Mouse (Mus musculus) cerebellum, adult 11 months (tissue): ENCODE results near the gene Optn.

Source experiments
- DNase-seq: peaks from one replicate; pipeline ENCODE4 v3.0.0; 2022

Gene Optn

DNA sequence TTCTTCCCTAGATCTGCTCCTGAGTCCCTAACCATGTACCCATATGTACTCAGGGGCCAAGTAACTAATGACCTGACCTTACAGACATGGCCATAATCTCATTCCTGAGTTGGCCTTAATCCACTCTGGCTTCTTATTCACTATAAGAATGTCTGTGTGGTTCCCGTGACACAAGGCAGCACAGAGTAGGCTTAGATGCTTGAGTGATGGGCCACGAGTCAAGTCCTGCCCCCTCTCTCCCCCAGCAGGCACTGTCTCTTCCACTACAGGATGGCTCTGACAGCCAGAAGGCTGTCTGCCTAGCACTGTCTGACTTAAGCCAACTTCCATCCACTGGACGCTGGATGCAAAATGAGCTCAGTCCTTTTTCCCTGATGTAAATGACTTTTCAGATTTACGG is 3.9 kb downstream of the Optn start:
- no peak for DNase-seq

DNA sequence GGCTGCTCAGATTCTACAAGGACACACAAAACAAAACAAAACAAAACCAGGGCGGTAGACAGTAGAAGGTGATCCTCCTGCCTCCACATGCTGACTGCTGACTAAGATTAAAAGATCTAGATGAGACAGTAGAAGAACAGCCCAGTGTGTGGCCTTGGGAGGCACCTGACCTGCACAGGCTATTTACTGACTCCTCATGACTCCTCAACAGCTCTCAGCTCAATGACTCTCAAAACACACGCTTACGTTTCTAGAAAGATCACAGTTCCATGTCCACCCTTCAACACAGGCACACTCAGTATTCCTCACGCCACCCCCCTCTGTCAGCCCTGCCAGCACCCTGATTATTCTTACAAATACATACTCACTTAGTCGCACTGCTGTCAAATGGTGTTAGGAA is 5.4 kb downstream of the Optn start:
- no peak for DNase-seq

DNA sequence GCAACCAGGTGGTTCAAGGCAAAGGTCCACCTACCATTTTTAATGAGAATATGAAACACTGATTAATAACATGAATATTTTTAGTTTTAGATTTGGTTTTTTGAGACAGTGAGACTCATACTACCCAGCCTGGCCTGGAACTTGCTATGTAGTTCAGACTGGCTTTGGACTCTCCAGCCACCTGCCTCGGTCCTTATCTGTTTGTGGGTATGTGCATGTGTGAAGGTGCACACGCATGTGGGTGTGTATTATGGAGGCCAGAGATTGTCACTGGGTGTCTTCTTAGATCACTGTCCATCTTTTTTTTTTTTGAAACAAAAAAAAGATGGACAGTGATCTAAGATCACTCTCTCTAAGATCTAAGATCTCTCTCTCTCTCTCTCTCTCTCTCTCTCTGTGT is 13.3 kb downstream of the Optn start:
- DNase-seq = no peak

DNA sequence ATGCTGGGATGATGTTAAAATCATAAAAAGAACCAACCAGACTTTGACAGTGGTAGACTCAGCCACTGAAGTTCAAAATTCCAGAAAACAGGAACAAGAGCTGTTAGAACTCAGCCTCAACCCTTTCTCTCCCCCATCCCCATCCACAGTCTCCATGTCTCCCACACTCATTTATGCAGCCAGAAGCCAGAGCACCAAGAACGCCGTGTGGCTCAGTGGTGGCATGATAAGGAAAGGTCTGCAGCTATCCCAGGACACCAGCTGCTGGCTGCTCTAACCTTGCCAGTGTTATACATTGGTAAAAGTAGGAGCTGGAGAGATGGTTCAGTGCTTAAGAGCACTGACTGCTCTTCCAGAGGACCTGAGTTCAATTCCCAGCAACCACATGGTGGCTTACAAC is 16.8 kb downstream of the Optn start:
- DNase-seq = no peak

DNA sequence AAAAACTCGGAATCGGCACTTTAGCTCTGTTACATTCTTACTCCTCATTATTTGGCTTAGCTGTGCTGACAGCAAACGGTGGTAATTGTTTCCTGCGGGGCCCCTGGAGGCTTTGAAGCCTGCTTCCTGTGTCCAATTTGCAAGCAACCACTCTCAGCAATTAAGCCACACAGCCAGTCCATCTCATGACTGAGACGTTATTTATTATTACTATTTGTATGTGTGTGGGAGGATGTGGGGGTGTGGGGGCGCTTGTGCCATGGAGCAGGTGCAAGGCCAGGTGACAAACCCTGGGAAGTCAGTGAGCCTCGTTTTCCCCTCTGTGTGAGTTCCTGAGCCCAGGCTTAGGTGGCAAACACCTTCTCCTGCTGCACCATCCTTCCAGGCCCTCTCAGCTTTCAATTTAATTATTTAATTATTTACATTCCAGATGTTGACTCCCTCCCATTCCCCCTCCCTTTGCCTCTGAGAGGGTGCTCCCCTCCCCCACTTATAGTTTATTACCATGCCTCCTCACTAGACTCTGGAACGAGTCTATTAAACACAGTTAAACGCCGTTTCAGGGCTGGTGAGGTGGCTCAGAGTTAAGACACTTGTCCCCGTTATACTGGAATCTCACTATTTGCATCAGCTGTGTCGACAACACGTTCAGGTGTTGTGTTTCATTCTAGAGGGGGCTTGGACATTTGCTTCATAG is 18.4 kb downstream of the Optn start:
- DNase-seq = no peak

DNA sequence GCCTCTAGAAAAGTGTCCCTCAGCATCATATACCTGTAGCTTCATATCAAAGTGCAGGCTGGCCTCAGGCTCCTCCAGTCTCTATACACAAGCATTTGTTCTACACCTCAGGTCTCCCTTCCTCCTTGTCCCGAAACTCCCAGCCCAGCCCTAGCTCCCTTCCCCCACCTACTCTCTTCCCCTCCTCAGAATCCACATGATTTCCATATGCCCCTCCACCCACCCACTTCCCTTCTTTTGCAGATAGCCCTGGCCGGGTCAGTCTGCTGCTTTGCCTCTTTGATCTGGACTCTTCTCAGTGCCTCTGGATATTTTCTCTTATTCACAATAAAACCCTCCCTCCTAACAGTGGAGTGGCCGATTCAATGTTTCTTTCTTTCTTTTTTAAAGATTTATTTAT is 19.5 kb downstream of the Optn start:
- no peak for DNase-seq

DNA sequence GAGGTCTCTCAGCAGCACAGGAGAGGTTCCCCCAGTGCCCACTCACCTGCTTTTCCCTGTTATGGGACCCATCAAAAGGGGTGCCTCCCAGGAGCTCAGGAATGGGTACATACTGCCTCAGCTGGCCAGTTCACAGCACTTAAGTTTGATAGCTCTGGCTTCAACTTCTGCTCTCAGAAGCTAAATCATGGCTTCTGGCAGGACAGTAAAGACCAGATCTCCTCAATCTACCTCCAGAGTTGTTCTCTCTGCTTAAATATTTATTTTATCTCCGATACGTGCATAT is 20.4 kb downstream of the Optn start:
- no peak for DNase-seq

DNA sequence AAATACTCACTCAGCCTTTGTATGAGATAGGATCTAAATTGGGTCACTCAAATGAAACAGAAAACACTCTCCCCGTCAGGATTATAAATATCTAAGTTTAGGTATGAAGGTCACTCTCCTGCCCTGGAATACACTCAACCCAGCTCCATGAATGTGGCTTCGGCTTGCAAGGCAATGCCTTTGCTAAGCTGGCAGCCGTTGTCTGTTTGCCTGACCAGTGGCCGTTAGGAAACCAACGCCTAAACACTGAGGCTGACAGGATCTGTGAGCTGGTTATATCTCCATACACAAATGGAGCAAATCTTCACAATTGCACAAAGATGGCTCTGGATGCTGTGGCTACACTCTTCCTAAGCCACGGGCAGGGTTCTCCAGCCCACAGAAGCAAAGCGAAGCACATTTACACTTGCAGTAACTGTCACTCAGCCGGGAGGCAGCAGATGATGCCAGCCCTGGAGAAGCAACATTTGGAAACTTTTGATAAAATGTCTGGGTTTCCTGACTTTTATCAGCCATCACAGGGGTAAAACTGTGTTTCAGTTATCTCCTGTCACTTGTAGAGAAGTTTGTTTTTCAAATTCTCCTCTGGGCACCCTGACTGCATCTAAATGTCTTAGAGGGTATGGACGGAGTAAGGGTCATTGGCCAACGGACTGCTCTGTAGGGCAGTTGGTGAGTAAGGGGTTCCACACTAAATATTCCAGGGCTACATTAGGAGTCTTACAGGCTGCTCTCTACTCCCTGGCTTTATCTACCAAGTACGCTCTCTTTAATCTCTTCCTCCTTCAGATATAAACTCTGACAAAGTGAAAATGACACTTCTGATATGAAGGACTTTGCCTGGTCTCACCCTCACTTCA is 21.0 kb downstream of the Optn start:
- no peak for DNase-seq

DNA sequence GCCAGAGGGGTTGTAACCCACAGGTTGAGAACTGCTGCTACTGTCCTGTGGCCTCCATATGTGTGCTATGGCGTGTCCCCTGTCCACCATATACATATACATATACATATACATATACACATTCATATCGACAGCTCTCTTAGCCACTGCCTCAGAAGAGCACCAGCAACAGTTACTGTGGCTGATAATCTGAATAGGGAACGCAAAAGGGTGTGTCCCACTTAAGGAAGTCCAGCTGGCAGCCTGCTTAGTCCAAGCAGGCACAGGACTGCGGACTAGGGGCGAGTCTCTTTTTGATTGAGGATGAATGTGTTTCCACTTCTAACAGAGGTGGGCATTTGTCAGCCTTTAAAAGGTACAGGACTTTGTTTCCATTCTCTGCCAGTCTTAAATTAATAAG is 22.0 kb downstream of the Optn start:
- no peak for DNase-seq

DNA sequence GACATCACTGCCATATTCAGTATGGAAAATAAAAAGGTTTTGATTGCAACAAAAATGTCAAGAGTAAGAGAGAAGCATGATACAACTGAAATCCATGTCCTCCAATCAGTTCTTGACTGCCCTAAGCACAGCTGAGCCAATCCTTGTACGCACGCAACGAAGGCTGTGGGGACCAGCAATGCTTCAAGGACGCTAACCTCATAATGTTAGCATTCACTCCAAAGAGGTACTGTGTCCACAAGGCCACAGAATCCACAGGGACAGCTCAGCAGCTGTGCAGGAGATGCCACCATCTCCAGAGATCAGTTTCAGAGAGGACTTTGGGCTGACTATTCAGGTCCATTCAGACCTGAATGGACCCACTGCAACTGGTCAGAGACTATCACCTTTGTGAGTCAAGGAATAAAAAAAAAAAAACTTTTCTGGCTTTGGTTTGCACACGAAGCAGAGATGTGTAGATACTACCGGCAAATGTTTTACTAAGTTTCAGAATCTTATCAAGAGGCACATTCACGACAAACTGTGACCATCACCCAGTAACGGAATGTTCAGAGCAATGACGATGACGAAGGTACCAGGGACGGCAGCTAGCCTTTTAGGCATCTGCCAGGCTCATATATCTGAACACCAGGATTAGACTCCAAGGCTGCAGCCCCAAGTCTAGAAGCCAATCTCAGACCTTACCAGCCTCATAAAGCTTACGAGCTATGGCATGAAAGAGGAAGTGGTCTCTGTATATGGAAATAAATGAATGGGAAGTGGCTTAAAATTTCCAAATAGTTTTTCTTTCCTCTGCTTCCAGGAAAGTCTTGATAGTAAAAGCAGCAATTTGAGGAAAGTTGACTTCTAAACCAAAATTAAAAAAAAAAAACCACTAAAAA is 23.3 kb downstream of the Optn start:
- DNase-seq = no peak

DNA sequence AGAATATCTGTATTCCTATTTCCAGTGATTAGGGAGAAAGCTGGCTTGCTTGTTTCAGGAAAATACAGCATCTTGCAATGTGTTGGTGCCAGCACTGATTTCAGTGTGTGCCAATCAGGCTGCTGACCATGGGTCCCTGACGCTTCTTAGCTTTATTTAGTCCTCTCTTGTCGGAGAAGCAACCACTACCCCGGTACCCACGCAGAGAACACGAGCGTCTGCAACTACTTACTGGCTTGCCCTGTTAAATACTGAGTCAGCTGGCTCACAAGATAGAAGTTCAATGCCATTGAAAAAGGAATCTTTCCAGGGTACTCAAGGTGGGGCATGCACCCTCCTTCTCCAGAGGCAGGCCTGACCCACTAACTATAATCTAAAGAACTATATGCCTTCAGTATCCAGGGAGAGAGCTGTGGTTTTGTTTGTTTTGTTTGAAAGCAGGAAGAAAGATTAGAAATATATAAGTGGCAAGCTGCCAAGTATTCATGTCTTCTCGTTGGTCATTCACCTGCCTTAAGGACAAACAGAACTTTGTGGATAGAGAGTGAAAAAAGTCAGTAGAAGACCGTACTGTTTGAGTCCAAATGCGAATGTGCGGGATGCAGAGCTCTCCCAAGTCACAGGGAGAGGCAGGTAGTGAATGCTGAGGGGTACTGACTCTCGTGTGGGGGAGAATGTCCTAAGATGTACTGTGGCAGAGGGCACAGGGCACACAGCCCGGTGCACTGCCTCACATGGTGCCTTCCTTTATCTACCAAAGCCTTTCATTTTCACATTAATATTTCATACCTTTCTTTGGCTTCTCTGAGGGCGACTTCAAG is 24.3 kb downstream of the Optn start:
- DNase-seq = no peak

DNA sequence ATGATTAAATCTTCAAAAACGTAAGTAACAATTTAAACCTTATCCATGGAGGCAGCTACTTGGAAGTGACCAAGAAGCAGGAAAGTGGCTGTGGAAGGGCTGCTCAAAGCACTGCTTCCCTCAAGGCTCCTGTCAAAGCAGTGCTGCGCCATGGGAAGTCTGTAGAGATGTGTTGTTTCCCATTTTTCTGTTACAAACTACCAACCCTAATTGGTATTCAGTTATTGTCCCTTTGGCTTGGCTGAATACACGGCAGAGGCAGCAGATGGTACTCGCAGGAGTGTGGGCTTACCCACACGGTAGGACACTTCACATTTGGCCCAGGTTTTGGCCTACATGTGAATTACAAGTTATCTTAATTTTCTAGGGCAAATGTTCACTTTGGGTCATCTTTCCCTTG is 25.5 kb downstream of the Optn start:
- DNase-seq = peak; percentile 56

DNA sequence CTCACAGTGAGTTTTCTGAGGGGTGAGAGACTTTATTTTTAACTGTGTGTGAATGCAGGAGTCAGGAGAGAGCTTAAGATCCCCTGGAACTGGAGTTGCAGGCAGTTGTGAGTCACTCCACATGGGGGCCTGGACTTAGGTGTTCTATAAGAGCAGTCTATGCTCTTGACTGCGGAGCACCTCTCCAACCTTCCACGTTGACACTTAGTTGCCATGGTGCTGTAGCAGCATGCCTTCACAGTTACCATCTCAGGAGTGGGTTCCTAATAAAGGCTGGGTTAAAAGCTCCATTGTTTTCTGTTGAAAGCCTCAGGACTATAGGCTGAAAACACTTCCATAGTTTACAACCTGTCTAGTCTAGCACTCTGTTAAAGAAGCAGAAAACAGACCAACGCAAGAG is 26.5 kb downstream of the Optn start:
- DNase-seq = no peak

DNA sequence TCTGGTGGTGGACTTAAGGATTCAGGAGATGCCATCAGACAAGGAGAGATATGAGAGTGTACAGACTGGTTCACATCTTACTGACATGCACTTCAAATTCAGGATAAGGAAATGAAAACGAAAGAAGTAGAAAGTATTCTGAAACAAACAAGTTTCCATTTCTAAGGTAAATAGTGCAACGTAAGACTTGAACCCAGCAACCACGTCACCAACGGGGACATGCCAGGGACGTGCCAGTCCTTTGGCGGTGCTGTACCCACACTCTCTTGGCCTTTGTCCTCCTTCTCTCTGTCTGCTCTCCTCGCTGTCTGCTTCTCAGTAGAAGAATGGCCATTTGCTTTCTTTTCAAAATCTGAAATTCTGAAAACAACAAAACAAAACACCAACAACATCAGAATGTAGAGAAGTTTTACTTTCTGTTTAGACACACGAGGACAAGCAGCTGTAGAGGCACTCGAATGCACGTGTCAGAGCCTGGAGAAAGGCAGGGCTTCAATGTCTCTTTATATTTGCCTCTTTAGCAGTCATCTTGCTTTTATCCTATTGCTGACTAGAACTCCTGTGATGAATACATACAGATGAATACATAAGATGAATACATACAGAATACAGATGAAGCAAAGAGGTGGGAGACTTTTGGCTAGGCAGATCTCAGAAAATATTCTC is 27.3 kb downstream of the Optn start:
- DNase-seq = no peak

DNA sequence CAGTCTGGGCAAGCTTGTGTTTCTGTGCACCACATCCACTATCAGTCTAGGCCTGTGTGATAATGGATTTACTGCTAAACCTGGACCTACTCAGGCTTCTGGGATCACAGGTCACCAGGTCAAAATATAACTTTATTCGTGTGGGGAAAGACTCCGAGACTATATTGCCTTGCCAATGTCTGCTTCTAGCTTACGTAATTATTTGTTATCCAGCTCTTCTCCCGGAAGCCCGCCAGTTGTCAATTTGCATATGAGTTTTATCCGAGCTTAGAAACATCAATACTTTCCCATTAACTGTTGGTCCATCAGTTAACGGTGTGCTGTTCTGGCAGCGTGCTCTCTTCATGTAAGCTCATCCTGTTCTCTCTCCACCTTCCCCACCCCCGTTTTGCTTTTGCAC is 28.6 kb downstream of the Optn start:
- DNase-seq = no peak

DNA sequence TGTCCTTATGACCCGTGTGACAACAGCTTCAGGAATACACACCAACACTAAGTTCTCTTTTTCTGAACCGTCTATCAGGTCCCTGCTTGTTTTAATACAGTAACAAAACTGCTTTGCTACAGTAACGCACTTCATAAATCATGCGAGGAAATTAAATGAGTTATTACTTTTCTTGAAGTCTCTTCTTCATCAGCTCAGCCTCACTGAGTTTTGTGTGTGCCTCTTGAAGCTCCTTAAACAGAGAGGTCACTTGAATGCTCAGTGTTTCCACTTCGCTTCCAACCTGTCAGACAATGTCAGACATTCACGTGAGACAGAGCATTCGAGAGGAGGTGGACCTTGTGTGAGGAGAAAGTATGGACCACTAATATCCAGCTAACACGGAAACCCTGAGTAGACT is 29.1 kb downstream of the Optn start:
- no peak for DNase-seq

DNA sequence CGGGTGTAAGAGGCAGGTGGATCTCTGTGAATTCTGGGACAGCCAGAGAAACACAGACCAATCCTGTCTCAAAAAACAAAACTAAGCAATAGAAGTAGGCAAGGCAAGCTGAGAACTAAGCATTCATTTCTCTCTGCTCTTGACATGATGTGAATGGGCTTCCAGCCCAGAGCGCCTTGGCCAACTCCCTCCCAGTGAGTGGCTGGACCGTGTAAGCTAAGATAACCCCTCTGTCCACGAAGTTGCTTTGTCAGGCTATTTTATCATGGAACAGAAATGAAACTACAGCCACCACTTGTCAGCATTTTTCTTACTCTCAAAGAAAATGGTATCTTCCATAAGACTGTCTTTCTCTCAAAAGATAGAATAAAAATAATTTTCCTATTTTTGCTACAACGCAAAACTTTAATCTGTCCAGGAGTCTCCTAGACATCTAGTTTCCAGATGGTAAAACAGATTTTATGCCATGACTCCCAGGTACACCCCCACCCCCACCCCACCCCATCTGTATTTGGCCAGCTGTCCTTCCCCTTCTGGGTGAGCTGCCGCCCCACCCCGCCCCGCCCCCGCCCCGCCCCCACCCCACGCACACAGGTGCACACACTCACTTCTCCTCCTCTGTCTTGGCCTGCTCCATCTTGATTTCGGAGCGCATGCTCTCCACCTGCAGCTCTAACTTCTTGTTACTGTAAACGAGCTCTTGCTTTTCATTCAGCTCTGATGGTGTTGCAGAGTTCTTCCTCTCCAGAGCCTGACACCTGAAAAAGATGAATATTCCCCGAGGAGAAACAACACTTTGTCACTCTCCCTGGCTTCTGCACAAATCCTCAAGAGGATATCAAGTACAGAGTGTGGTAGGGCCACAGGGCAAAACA is 30.1 kb downstream of the Optn start:
- no peak for DNase-seq

DNA sequence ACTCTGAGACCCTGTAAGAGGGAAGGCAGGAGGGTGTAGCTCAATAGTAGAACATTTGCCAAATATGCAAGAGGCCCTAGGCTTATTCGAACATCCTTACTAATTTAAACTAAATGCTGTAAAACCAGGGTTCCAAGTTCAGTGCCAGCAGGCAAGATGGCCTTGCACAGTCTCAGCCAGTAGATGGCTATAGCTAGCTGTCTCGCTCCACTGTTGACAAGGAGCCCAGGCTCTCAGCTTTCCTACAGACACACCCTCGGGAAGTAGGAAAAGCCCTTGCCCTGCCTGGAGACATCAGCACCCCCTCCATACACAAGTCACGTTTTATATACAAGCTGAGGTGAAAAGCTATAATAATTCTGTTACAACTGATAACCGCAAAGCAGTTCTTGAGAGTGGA is 31.2 kb downstream of the Optn start:
- no peak for DNase-seq

DNA sequence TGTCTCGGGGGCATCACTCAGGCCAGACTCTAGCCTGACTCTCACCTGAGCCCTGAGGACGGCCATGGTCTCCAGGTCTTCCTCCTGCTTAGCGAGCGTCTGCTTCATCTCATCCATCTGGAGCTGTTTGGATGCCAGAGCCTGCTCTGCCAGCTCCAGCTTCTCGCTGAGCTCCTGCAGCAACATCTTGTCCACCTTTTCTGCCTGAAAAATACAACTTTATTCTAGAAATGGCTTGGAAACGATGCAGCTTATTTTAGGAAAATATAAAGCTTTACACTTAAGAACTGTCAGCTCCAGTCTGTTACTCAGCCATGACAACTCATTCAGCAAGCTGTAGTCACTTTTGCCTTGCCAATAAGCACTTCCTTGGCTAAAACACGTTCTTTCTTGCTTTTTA is 32.6 kb downstream of the Optn start:
- DNase-seq = peak; percentile 37

DNA sequence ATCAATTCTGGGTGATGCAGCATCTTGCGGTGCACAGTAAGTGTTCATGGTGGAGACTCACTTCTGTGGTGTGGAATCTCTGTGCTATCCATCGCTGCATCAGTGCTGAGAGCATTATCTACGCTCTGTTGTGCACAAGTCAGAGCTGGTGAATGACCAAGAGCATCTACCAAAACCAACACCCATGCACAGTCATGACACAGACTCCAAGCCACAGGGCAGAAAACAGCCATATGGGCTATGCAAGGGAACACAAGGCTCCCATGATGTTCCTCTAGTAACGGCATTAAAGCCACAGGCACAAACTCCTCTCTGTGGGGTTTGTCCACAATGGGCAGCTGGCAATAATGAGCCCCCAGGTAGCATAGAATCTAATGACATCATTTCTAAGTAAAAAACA is 34.0 kb downstream of the Optn start:
- no peak for DNase-seq

DNA sequence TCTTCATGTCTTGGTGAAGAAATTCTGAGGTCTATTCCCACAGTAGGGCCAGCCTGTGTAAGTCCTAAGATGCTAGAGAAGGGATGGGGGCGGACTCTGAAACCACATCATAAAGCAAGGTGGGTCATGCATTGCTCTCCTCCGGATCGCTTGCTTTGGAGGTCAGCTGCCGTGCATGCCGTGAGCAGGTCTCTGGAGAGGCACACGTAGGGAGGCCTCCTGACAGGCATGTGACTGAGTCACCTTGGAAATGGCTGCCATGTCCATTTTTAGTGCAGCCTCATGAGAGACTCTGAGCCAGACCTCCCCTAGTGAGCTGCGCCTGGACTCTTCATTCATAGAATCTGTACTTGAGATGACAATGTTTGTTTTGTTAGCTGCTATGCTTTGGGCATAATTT is 35.8 kb downstream of the Optn start:
- no peak for DNase-seq
